8 mouse cellular contexts compared by ENCODE assay signal in genomic region chr7:96952094-96952493, GRCm38 (mm10). TPM values are rescaled to one million over a fixed set of nuclear protein-coding genes. Genes with fewer than 3 reads are reported as not detected.
DNase-seq lines count a peak whose midpoint lies in the region; ATAC-seq lines count a peak whose summit lies in the region.

No protein-coding gene starts in this region.

- peak overlapping the region in 1 of 2 experiments; percentile 95; a peak in 1 of 4 replicates for H3K27ac ChIP-seq in heart, embryonic 14.5 days (replicated peaks in 1 of 2; ENCODE audit: control insufficient read depth in 1 of 2, insufficient read depth in 1 of 2, low read depth in 2 of 2, low read length in 2 of 2)
- peak overlapping the region; percentile 88; the same call in 1 of the 2 replicates for H3K27ac ChIP-seq in embryonic facial prominence, embryonic 10.5 days (replicated peaks)
- H3K27ac ChIP-seq in intestine, embryonic 16.5 days (ENCODE audit: low read length) = peak overlapping the region; percentile 92; the same call in 1 of the 2 replicates
- peak overlapping the region; percentile 81; the same call in 1 of the 2 replicates for H3K27ac ChIP-seq in midbrain, embryonic 14.5 days (replicated peaks; ENCODE audit: low read depth, low read length)

- H3K4me1 ChIP-seq in heart, embryonic 14.5 days (ENCODE audit: control insufficient read depth in 2 of 2, insufficient read depth in 2 of 2, low read length in 2 of 2) = peaks cover 0 to 6% of the 10 kb centered on the region in 2 experiments; a peak in 2 of 4 replicates
- H3K4me1 ChIP-seq in embryonic facial prominence, embryonic 10.5 days = peaks cover 22% of the 10 kb centered on the region
- H3K4me1 ChIP-seq in intestine, embryonic 16.5 days (ENCODE audit: control insufficient read depth, insufficient read depth, low read length) = peaks cover 3% of the 10 kb centered on the region; the same call in 1 of the 2 replicates
- H3K4me1 ChIP-seq in midbrain, embryonic 14.5 days (ENCODE audit: control insufficient read depth, insufficient read depth, low read length) = peaks cover 8% of the 10 kb centered on the region

- no peaks in the 10 kb centered on the region for H3K27me3 ChIP-seq in heart, embryonic 14.5 days (ENCODE audit: control insufficient read depth, insufficient read depth, low read length)
- no peaks in the 10 kb centered on the region for H3K27me3 ChIP-seq in embryonic facial prominence, embryonic 10.5 days (replicated peaks; ENCODE audit: low read depth, poor library complexity, severe bottlenecking)
- no peaks in the 10 kb centered on the region for H3K27me3 ChIP-seq in intestine, embryonic 16.5 days (replicated peaks; ENCODE audit: control insufficient read depth, insufficient read depth, low read length)
- H3K27me3 ChIP-seq in midbrain, embryonic 14.5 days (ENCODE audit: control insufficient read depth, insufficient read depth, low read length) = no peaks in the 10 kb centered on the region

- H3K4me2 ChIP-seq in heart, embryonic 14.5 days (ENCODE audit: low read length) = peak overlapping the region; percentile 80
- peak overlapping the region; percentile 80 for H3K4me2 ChIP-seq in intestine, embryonic 16.5 days (ENCODE audit: low read depth, low read length)
- H3K4me2 ChIP-seq in midbrain, embryonic 14.5 days (ENCODE audit: low read length) = peak overlapping the region; percentile 70

- 40% methylated on average over 5 of the region's 5 CpGs for WGBS in heart, embryonic 14.5 days
- WGBS in embryonic facial prominence, embryonic 10.5 days = 40% methylated on average over 5 of the region's 5 CpGs
- 27% methylated on average over 5 of the region's 5 CpGs for WGBS in intestine, embryonic 16.5 days
- WGBS in midbrain, embryonic 14.5 days = 43% methylated on average over 5 of the region's 5 CpGs

- H3K9ac ChIP-seq in heart, embryonic 14.5 days (ENCODE audit: low read length) = peak overlapping the region; percentile 93
- H3K9ac ChIP-seq in intestine, embryonic 16.5 days (ENCODE audit: low read depth, low read length) = peak overlapping the region; percentile 85
- H3K9ac ChIP-seq in midbrain, embryonic 14.5 days (replicated peaks; ENCODE audit: low read length) = peak overlapping the region; percentile 74; the same call in 1 of the 2 replicates

- no peak for DNase-seq in heart, adult 18-20 months
- no peak for DNase-seq in embryonic facial prominence, embryonic 10.5 days (ENCODE audit: low spot score)
- no peak for DNase-seq in midbrain, embryonic 14.5 days
- DNase-seq in natural killer cell, adult 2 months (ENCODE audit: low spot score in 2 of 2) = no peak
- DNase-seq in retina, embryonic 14.5 days (ENCODE audit: low spot score) = no peak
- DNase-seq in gastrocnemius, postnatal 10 days = no peak

- H3K4me3 ChIP-seq in heart, embryonic 14.5 days (ENCODE audit: control insufficient read depth in 1 of 2, insufficient read depth in 1 of 2, low read depth in 1 of 2, low read length in 2 of 2) = peak overlapping the region; percentile 73 to 95
- peak overlapping the region; percentile 98 for H3K4me3 ChIP-seq in embryonic facial prominence, embryonic 10.5 days
- H3K4me3 ChIP-seq in intestine, embryonic 16.5 days (ENCODE audit: low read length) = peak overlapping the region; percentile 71
- H3K4me3 ChIP-seq in midbrain, embryonic 14.5 days (replicated peaks; ENCODE audit: low read depth, low read length) = peak overlapping the region; percentile 80

- peaks cover 10% of the 10 kb centered on the region for H3K36me3 ChIP-seq in heart, embryonic 14.5 days (ENCODE audit: control insufficient read depth, insufficient read depth, low read length)
- H3K36me3 ChIP-seq in embryonic facial prominence, embryonic 10.5 days (replicated peaks) = peaks cover 11% of the 10 kb centered on the region
- no peaks in the 10 kb centered on the region for H3K36me3 ChIP-seq in intestine, embryonic 16.5 days (ENCODE audit: control insufficient read depth, insufficient read depth, low read length)
- H3K36me3 ChIP-seq in midbrain, embryonic 14.5 days (ENCODE audit: control insufficient read depth, insufficient read depth, low read length) = peaks cover 3% of the 10 kb centered on the region; the same call in 1 of the 2 replicates

- 0 out of 2 replicates have a peak, but pooled peaks cover 3% of the 10 kb centered on the region for H3K9me3 ChIP-seq in heart, embryonic 14.5 days (ENCODE audit: control insufficient read depth, low read length)
- H3K9me3 ChIP-seq in embryonic facial prominence, embryonic 10.5 days = no peaks in the 10 kb centered on the region
- H3K9me3 ChIP-seq in intestine, embryonic 16.5 days (ENCODE audit: control insufficient read depth, low read length) = no peaks in the 10 kb centered on the region
- no peaks in the 10 kb centered on the region for H3K9me3 ChIP-seq in midbrain, embryonic 14.5 days (ENCODE audit: control insufficient read depth, low read length)

- ATAC-seq in heart, embryonic 14.5 days (ENCODE audit: insufficient number of reproducible peaks, insufficient read depth, low FRiP score, low read depth) = no peak
- ATAC-seq in intestine, embryonic 16.5 days = no peak
- no peak for ATAC-seq in midbrain, embryonic 14.5 days (ENCODE audit: low FRiP score, low TSS enrichment)

RNA-seq across cellular contexts. Expression of gene Nars2, which starts 0.8 kb away (rescaled TPM):
- polyA plus RNA-seq in heart, embryonic 14.5 days (2014; fragmentation: Nextera tagmentation; extraction: Ambion mirVana) = 16.3 and 17.5 TPM in 2 replicates
- 10 to 100 TPM; 22.6 to 23.5 TPM for total RNA-seq in heart, adult 18-20 months (2021)
- polyA plus RNA-seq in embryonic facial prominence, embryonic 10.5 days (2016; fragmentation: Nextera tagmentation; extraction: Ambion mirVana) = 26.3 and 26.5 TPM in 2 replicates
- polyA plus RNA-seq in intestine, embryonic 16.5 days (2015; fragmentation: Nextera tagmentation; extraction: Ambion mirVana) = 29.7 and 30.4 TPM in 2 replicates
- 16.5 and 18.6 TPM in 2 replicates for polyA plus RNA-seq in midbrain, embryonic 14.5 days (2014; fragmentation: Nextera tagmentation; extraction: Ambion mirVana)
- 10 to 100 TPM; 10.7 to 11.9 TPM for total RNA-seq in gastrocnemius, postnatal 10 days (2021)
